In genomic region chr4:106375857-106376256, GRCm38 (mm10) we compare ENCODE assay signal across 9 mouse cellular contexts. TPM values are rescaled to one million over a fixed set of nuclear protein-coding genes. Genes with fewer than 3 reads are reported as not detected.
DNase-seq lines count a peak whose midpoint lies in the region; TF ChIP-seq lines count a peak whose summit lies in the region.
"Had no signal": no experiment of that assay in that cellular context is flagged by ENCODE, and none has a peak within 500 bp of the region (broad histone marks: within the 10 kb centered on the region; RNA-seq: fewer than 3 reads in every experiment).

No protein-coding gene starts in this region.

- DNase-seq in CD4-positive, CD25-positive, alpha-beta regulatory T cell, adult 2 months (ENCODE audit: low read depth, low spot score): peak; percentile 90
- peak; percentile 72 for DNase-seq in T-cell, adult 2 months (ENCODE audit: low spot score)
- DNase-seq in cerebellum, postnatal 14 days: peak; percentile 90 to 93
- peak; percentile 56 to 68 for DNase-seq in gastrocnemius, adult 8-10 months (ENCODE audit: low spot score in 2 of 2)
- DNase-seq in kidney, postnatal 4 days: peak; percentile 90 to 91
- DNase-seq in lung, adult 2 months: peak; percentile 79
- DNase-seq in right cerebral cortex, postnatal 10 days (ENCODE audit: low spot score in 2 of 2): peak; percentile 85 to 90
- DNase-seq in urinary bladder, postnatal 36 days (ENCODE audit: low spot score in 2 of 2): peak; percentile 80 to 81

- WGBS in lung, adult 2 months: 18% methylated on average over 1 of the region's 1 CpGs

- TF ChIP-seq CTCF in lung, adult 2 months (IDR thresholded peaks at IDR 0.05; ENCODE audit: insufficient read depth, low read length): peak; percentile 61; the same call in 1 of the 2 replicates

- no peak overlapping the region for H3K4me3 ChIP-seq in lung, adult 2 months (replicated peaks; ENCODE audit: extremely low read depth, low read depth, low read length)
- H3K4me3 ChIP-seq: liver, embryonic 15.5 days had no signal

- no peak for TF ChIP-seq POLR2A in lung, adult 2 months (IDR thresholded peaks at IDR 0.05; ENCODE audit: borderline replicate concordance, extremely low read depth, low read depth, low read length)

- H3K4me1 ChIP-seq in lung, adult 2 months (ENCODE audit: control insufficient read depth, insufficient read depth, low read length): no peaks in the 10 kb centered on the region
- H3K4me1 ChIP-seq: liver, embryonic 15.5 days had no signal

RNA-seq across cellular contexts. Expression of gene Usp24, which starts 59.8 kb away (rescaled TPM):
- total RNA-seq in gastrocnemius, adult 8-10 months (2022): 10 to 100 TPM; 71.6 to 86.2 (median 74.3) TPM
- polyA plus RNA-seq in lung, adult 2 months (2012; rRNA removed): 9.0 and 11.1 TPM in 2 replicates
